Mouse (Mus musculus): ENCODE results near the gene Rabggta.

The Rabggta gene

GRCm38 (mm10) chr14:55721700-55722437 lies at the start of gene Rabggta:
Rabggta (minus strand) TSS chr14:55722263.
- DNase-seq: peak; percentile 94 to 95

- no peak for DNase-seq
These were observed 47.1 kb upstream of the Rabggta start for GRCm38 (mm10) chr14:55769087-55769703.

GRCm38 (mm10) chr14:55768555-55768954 lies 46.5 kb upstream of the Rabggta start:
- no peak for DNase-seq

- DNase-seq: peak; percentile 73 to 80
These were observed 45.7 kb upstream of the Rabggta start for GRCm38 (mm10) chr14:55767519-55768414.

- DNase-seq: no peak
These were observed 43.6 kb upstream of the Rabggta start, which contains the start of gene Ltb4r1 for GRCm38 (mm10) chr14:55765696-55766095. Ltb4r1 (plus strand) TSS chr14:55765962.

GRCm38 (mm10) chr14:55763166-55763565 lies 41.1 kb upstream of the Rabggta start:
- DNase-seq: no peak

- peak; percentile 30 to 42 for DNase-seq
These were observed 40.1 kb upstream of the Rabggta start for GRCm38 (mm10) chr14:55762001-55762821.

- no peak for DNase-seq
These were observed 39.1 kb upstream of the Rabggta start, which contains the start of gene Ltb4r2 for GRCm38 (mm10) chr14:55761163-55761562. Ltb4r2 (plus strand) TSS chr14:55761428.

GRCm38 (mm10) chr14:55760156-55760555 lies 38.1 kb upstream of the Rabggta start:
- DNase-seq: peak; percentile 85 to 91

- no peak for DNase-seq
These were observed 36.3 kb upstream of the Rabggta start, which contains the start of gene Cideb for GRCm38 (mm10) chr14:55758363-55758784. Cideb (minus strand) TSS chr14:55758458.

- no peak for DNase-seq
These were observed 35.5 kb upstream of the Rabggta start for GRCm38 (mm10) chr14:55757566-55757965.

GRCm38 (mm10) chr14:55747051-55747847 lies 25.2 kb upstream of the Rabggta start:
- no peak for DNase-seq

- DNase-seq: no peak
These were observed 23.8 kb upstream of the Rabggta start for GRCm38 (mm10) chr14:55745861-55746237.

GRCm38 (mm10) chr14:55745180-55745860 lies 23.3 kb upstream of the Rabggta start, which contains the start of the genes Dhrs1 and Nop9:
Dhrs1 (minus strand) TSS chr14:55745690.
Nop9 (plus strand) TSS chr14:55745693.
- peak; percentile 82 to 87 for DNase-seq

GRCm38 (mm10) chr14:55743711-55744110 lies 21.6 kb upstream of the Rabggta start:
- peak; percentile 84 to 85 for DNase-seq

- DNase-seq: no peak
These were observed 15.1 kb upstream of the Rabggta start for GRCm38 (mm10) chr14:55737086-55737687.

- no peak for DNase-seq
These were observed 13.7 kb upstream of the Rabggta start for GRCm38 (mm10) chr14:55735758-55736157.

GRCm38 (mm10) chr14:55735334-55735733 lies 13.3 kb upstream of the Rabggta start:
- no peak for DNase-seq

GRCm38 (mm10) chr14:55734869-55735268 lies 12.8 kb upstream of the Rabggta start:
- no peak for DNase-seq

- no peak for DNase-seq
These were observed 11.8 kb upstream of the Rabggta start for GRCm38 (mm10) chr14:55733889-55734288.
